Mouse (Mus musculus): Measurements from ENCODE around the gene Crip2. TPM values are rescaled to one million over a fixed set of nuclear protein-coding genes. Genes with fewer than 3 reads are reported as not detected.

Gene Crip2
- polyA plus RNA-seq, 1 experiment: 12.2 TPM

DNA sequence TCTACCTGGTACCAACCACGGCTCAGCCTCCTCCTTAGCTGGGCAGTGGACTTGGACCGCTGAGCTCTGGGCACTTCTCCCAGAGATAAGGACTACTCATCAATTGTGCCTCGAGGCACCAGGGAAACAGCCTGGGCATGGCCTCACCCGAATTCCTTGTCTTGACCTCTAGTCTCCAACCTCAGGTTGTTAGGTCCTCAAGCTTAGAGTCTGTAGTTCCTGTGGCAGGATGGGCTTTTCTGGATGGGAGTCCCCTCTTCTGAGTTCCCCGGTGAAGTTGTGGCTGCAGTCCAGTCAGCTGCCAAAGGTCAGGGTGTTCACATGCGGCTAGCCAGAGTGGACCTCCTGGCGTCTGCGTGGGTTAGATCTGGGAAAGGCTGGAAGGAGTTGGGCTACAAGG, 11.0 kb downstream of the Crip2 start:
- peaks cover 80% of the 10 kb centered on the region for H3K4me1 ChIP-seq (ENCODE audit: control insufficient read depth)
- H3K36me3 ChIP-seq (ENCODE audit: control insufficient read depth): no peaks in the 10 kb centered on the region
- peaks cover 76% of the 10 kb centered on the region for H3K27me3 ChIP-seq (ENCODE audit: control insufficient read depth)
- no peaks in the 10 kb centered on the region for H3K9me3 ChIP-seq (ENCODE audit: control insufficient read depth, low read length)
- no peak overlapping the region for H3K4me3 ChIP-seq (replicated peaks)
- TF ChIP-seq GATA1 (IDR thresholded peaks at IDR 0.05; ENCODE audit: low read length) (no peak), TAL1 (IDR thresholded peaks at IDR 0.05; ENCODE audit: low read length) (no peak)

DNA sequence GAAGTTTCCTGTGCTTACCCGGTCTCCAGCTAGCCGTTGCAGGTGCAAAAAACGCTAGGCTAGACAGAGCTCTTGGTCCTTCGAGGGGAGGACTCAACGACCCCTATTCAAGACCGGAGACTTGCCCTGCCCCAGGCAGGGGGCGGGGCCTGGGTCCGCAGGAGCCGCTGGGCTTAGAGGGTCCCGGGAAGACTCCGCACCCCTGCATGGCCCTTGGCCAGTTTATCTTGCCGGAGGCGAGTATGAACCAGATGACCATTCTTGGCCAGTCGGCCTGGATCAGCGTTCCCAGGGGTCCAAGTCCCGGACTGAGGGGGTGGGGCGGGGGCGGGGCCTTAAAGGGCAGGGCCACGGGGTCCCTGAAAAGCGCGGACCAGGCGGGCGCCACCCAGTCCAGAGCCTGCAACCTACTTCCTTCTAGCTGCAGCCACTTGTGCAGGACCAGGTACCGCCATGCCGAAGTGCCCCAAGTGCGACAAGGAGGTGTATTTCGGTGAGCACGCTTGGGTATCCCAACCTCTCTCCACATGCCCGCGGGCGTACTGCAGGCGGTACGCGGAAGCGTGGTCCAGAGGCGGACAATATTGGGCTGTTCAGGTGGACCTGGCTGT, 11.7 kb downstream of the Crip2 start:
- peaks cover 77% of the 10 kb centered on the region for H3K4me1 ChIP-seq (ENCODE audit: control insufficient read depth)
- H3K4me3 ChIP-seq (replicated peaks): peak overlapping the region; percentile 49
- H3K36me3 ChIP-seq (ENCODE audit: control insufficient read depth): no peaks in the 10 kb centered on the region
- peaks cover 69% of the 10 kb centered on the region for H3K27me3 ChIP-seq (ENCODE audit: control insufficient read depth)
- no peaks in the 10 kb centered on the region for H3K9me3 ChIP-seq (ENCODE audit: control insufficient read depth, low read length)
- TF ChIP-seq GATA1 (IDR thresholded peaks at IDR 0.05; ENCODE audit: low read length) (no peak), TAL1 (IDR thresholded peaks at IDR 0.05; ENCODE audit: low read length) (no peak)

DNA sequence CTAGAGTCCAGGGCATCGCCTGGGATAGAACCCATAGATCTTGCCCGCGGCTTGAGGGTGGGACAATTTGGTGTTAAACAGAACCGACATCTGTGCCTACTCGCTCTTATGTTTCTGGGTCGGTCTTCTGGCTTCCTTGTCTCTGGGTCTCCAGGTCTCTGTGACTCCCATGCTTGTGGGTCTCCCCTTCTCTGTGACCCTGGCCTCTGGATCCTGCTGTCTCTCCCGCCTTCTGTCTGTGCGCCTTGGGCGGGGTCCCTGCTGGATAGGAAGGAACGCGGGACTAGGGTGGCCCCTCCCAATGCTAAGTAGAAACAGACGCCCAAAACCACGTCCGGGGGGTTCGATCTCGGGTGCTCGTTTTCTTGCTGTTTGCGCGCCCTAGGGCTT, 12.2 kb downstream of the Crip2 start:
- Histone ChIP-seq H3K9me3 (ENCODE audit: control insufficient read depth, low read length) (no peaks in the 10 kb centered on the region), H3K27me3 (ENCODE audit: control insufficient read depth) (peaks cover 64% of the 10 kb centered on the region), H3K4me1 (ENCODE audit: control insufficient read depth) (peaks cover 77% of the 10 kb centered on the region), H3K4me3 (replicated peaks) (peak overlapping the region; percentile 49), H3K36me3 (ENCODE audit: control insufficient read depth) (no peaks in the 10 kb centered on the region)
- TF ChIP-seq TAL1 (IDR thresholded peaks at IDR 0.05; ENCODE audit: low read length) (no peak), GATA1 (IDR thresholded peaks at IDR 0.05; ENCODE audit: low read length) (no peak)

DNA sequence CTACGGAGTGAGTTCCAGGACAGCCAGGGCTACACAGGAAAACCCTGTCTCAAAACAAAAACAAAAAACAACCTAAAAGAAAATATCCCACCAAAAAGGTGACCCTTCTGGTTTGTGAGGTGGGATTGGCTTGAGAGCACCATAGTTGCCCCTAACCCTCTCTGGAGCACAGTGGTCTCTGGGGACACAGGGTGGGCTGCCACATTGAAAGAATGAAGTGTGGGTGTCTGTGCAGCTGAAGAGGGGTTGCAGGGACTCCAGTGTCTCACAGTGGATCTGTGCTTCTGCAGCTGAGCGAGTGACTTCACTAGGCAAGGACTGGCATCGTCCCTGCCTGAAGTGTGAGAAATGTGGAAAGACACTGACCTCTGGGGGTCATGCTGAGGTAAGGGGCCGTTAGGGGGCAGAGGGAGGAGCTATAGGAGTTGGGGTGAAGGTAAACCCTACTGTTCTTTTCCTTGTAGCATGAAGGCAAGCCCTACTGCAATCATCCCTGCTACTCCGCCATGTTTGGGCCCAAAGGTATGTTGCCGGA, 13.0 kb downstream of the Crip2 start:
- peaks cover 58% of the 10 kb centered on the region for H3K27me3 ChIP-seq (ENCODE audit: control insufficient read depth)
- peaks cover 77% of the 10 kb centered on the region for H3K4me1 ChIP-seq (ENCODE audit: control insufficient read depth)
- peaks cover 7% of the 10 kb centered on the region for H3K36me3 ChIP-seq (ENCODE audit: control insufficient read depth)
- H3K4me3 ChIP-seq (replicated peaks): no peak overlapping the region
- H3K9me3 ChIP-seq (ENCODE audit: control insufficient read depth, low read length): no peaks in the 10 kb centered on the region
- TF ChIP-seq GATA1 (IDR thresholded peaks at IDR 0.05; ENCODE audit: low read length) (no peak), TAL1 (IDR thresholded peaks at IDR 0.05; ENCODE audit: low read length) (no peak)

DNA sequence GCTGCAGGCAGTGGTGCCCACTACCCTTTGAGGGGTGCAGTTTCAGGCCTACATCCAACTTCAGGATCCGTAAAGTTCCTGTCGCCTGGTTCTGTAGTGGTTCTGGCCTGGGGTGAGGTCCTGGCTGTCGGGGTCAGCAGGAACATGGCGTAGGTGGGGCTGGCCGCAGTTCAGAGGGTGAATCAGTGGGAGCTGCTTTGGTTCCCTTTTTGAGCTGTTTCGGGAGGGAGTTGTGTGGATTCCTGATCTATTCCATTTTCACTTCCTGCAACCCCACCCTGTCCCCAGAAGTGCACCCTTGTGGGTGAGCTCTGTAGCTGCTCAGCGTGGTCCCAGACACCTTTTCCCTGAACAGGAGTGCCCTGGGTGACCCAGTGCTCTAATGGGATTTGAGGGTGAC, 13.9 kb downstream of the Crip2 start:
- peaks cover 10% of the 10 kb centered on the region for H3K36me3 ChIP-seq (ENCODE audit: control insufficient read depth)
- no peaks in the 10 kb centered on the region for H3K9me3 ChIP-seq (ENCODE audit: control insufficient read depth, low read length)
- no peak overlapping the region for H3K4me3 ChIP-seq (replicated peaks)
- TF ChIP-seq GATA1 (IDR thresholded peaks at IDR 0.05; ENCODE audit: low read length) (no peak), TAL1 (IDR thresholded peaks at IDR 0.05; ENCODE audit: low read length) (no peak)
- H3K4me1 ChIP-seq (ENCODE audit: control insufficient read depth): peaks cover 68% of the 10 kb centered on the region
- H3K27me3 ChIP-seq (ENCODE audit: control insufficient read depth): peaks cover 49% of the 10 kb centered on the region

DNA sequence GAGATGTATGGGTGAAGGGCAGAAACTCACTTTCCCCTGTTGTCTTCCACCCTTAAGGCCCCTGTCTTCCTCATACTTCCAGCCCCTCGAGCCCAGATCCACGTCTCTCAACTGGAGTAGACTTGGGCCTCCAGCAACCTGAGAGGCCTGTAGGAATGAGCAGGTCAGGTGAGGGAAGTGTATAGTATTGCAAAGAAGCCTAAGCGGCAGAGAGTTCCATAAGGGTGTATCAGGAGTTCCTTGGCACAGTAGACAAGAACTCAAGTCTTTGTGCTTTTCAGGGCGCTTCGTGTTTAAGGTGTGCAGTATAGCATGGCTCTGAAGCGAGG, 14.7 kb downstream of the Crip2 start:
- H3K4me1 ChIP-seq (ENCODE audit: control insufficient read depth): peaks cover 65% of the 10 kb centered on the region
- TF ChIP-seq GATA1 (IDR thresholded peaks at IDR 0.05; ENCODE audit: low read length) (no peak), TAL1 (IDR thresholded peaks at IDR 0.05; ENCODE audit: low read length) (no peak)
- H3K4me3 ChIP-seq (replicated peaks): peak overlapping the region; percentile 72
- no peaks in the 10 kb centered on the region for H3K9me3 ChIP-seq (ENCODE audit: control insufficient read depth, low read length)
- peaks cover 41% of the 10 kb centered on the region for H3K27me3 ChIP-seq (ENCODE audit: control insufficient read depth)
- peaks cover 17% of the 10 kb centered on the region for H3K36me3 ChIP-seq (ENCODE audit: control insufficient read depth)

DNA sequence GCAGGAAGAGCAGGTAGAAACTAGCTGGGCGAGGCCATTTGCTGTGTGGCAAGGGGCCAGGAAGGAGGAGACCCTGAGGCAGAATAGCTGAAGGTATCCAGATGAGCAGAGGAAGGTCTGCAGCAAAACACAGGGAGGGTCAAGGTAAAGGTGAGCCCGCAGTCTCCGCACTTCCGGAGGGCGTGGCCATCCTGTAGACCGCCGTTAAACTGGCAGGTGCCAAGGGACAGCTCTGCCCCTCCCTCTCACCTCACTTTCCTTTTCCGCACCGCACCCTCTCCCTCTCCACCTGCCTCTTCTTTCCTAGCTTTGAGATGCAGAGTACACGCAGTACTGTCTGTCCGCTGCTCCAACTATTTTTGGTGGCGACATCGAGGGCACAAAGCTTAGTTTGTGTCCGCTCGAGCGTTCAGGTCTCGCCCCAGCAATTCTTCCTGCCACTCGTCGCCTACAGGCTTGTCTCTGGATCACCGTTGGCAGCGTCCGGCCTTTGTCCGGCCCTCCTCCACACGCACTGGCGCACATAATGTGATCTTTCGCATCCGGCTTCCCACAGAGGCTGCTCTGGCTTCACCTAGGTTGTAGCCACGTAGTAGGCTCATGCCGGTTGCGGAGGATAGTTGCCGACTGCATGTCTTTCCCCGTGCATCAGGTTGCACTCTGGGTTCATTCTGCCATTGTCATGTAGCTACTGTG, 15.2 kb downstream of the Crip2 start:
- H3K27me3 ChIP-seq (ENCODE audit: control insufficient read depth): peaks cover 36% of the 10 kb centered on the region
- peak overlapping the region; percentile 72 for H3K4me3 ChIP-seq (replicated peaks)
- no peaks in the 10 kb centered on the region for H3K9me3 ChIP-seq (ENCODE audit: control insufficient read depth, low read length)
- H3K4me1 ChIP-seq (ENCODE audit: control insufficient read depth): peaks cover 65% of the 10 kb centered on the region
- TF ChIP-seq GATA1 (IDR thresholded peaks at IDR 0.05; ENCODE audit: low read length) (no peak), TAL1 (IDR thresholded peaks at IDR 0.05; ENCODE audit: low read length) (no peak)
- H3K36me3 ChIP-seq (ENCODE audit: control insufficient read depth): peaks cover 22% of the 10 kb centered on the region

DNA sequence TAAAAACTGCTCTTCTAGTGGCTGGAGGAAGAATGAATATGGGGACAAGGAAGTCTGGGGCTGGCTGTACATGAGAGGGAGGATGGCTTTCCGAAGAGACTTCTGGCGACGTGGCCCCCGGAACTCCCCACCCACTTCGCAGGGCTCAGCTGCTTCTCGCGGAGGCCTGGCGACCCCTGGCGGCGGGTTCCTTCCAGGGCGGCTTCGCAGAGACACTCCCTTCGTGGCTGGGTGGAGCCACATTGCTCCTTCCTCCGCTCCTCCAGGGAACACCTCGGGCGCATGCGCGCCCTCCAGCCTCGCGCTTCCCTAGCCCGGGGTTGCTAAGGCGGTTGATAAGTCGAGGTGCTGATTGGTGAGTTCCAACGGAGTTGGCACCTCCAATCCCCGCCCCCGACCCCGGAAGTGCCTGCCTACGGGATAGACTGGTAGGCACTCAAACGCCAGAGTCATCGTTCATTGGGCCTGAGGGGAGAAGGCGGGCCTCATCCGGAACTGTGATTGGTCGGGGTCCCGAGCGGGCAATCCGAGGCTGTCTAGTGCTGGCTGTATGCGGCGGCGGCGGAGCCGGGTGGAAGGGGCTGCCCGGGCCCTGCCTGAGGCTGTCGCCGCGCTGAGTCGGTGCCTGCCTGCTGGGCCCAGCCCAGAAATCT, 16.0 kb downstream of the Crip2 start, which contains the start of gene Tedc1:
Gene Tedc1, plus strand, starts transcription at position 535 of the 653 bp plus-strand sequence.
- Histone ChIP-seq H3K36me3 (ENCODE audit: control insufficient read depth) (peaks cover 27% of the 10 kb centered on the region), H3K4me1 (ENCODE audit: control insufficient read depth) (peaks cover 58% of the 10 kb centered on the region)

DNA sequence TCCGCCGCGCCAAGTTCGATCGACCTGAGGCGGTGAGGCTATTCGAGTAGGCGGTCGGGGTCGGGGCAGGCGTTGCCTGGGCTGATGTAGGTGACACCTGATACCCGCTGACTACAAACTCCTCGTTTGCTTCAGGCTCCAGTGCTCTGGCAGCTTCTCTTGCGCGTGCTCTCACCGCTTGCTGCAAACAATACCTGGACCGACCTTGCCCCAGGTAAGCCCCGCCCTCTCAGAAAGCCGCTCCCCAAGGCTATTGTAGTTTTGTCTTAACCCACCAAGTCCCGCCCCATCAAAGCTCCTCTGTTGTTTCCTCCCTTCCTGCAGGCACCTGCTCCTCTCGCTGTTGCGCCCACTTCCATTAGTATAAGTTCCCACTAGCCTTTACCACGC, 16.5 kb downstream of the Crip2 start:
- H3K36me3 ChIP-seq (ENCODE audit: control insufficient read depth): peaks cover 32% of the 10 kb centered on the region
- peaks cover 23% of the 10 kb centered on the region for H3K27me3 ChIP-seq (ENCODE audit: control insufficient read depth)
- no peaks in the 10 kb centered on the region for H3K9me3 ChIP-seq (ENCODE audit: control insufficient read depth, low read length)
- no peak for TF ChIP-seq TAL1 (IDR thresholded peaks at IDR 0.05; ENCODE audit: low read length)
- no peak for TF ChIP-seq GATA1 (IDR thresholded peaks at IDR 0.05; ENCODE audit: low read length)
- H3K4me1 ChIP-seq (ENCODE audit: control insufficient read depth): peaks cover 53% of the 10 kb centered on the region
- H3K4me3 ChIP-seq (replicated peaks): peak overlapping the region; percentile 72

More for the DNA sequence above, 16.0 kb downstream of the Crip2 start, which contains the start of gene Tedc1:
- TF ChIP-seq GATA1 (IDR thresholded peaks at IDR 0.05; ENCODE audit: low read length): no peak
- TF ChIP-seq TAL1 (IDR thresholded peaks at IDR 0.05; ENCODE audit: low read length): no peak
- H3K4me3 ChIP-seq (replicated peaks): peak within 1 kb of the TSS; percentile 72
- H3K9me3 ChIP-seq (ENCODE audit: control insufficient read depth, low read length): no peaks in the 10 kb centered on the region
- peaks cover 28% of the 10 kb centered on the region for H3K27me3 ChIP-seq (ENCODE audit: control insufficient read depth)
